Mouse (Mus musculus) neutrophil, adult 5-6 weeks (primary cell): ENCODE data around the gene Galk2. TPM values are rescaled to one million over a fixed set of nuclear protein-coding genes. Genes with fewer than 3 reads are reported as not detected.

Source experiments
- ATAC-seq: fragments of 151-379, 151-347 bp; 2 replicates; pipeline ENCODE4 v1.8.0; 2017; ENCODE audit warnings: mild to moderate bottlenecking, moderate TSS enrichment; ENCODE audit not compliant: insufficient number of reproducible peaks, poor library complexity, low FRiP score, severe bottlenecking; ENCODE audit errors: extremely low read depth
- total RNA-seq: library from RNA; stranded (forward); fragments of 200-1000 nt; gene quantifications from 2 replicates; pipeline ENCODE4 v1.2.3, GENCODE M21; 2017

Galk2 gene
- total RNA-seq, 1 experiment from 2014 or later: 28.9 TPM

- ATAC-seq: no peak
Observed at GRCm38 (mm10) chr2:125932734-125933133, 73.8 kb downstream of the Galk2 start.

GRCm38 (mm10) chr2:125933977-125934376, 75.1 kb downstream of the Galk2 start:
- ATAC-seq: no peak

GRCm38 (mm10) chr2:125936396-125936795, 77.5 kb downstream of the Galk2 start:
- no peak for ATAC-seq

- no peak for ATAC-seq
Observed at GRCm38 (mm10) chr2:125938993-125939642, 80.2 kb downstream of the Galk2 start.

GRCm38 (mm10) chr2:125941111-125941785, 82.3 kb downstream of the Galk2 start:
- ATAC-seq: no peak

GRCm38 (mm10) chr2:125943301-125943700, 84.4 kb downstream of the Galk2 start:
- no peak for ATAC-seq

- ATAC-seq: no peak
Observed at GRCm38 (mm10) chr2:125948195-125948594, 89.3 kb downstream of the Galk2 start.

- no peak for ATAC-seq
Observed at GRCm38 (mm10) chr2:125968811-125969210, 109.9 kb downstream of the Galk2 start.

- no peak for ATAC-seq
Observed at GRCm38 (mm10) chr2:125973207-125973606, 114.3 kb downstream of the Galk2 start.

GRCm38 (mm10) chr2:125975206-125975605, 116.3 kb downstream of the Galk2 start:
- ATAC-seq: no peak

- no peak for ATAC-seq
Observed at GRCm38 (mm10) chr2:125975808-125976345, 117.0 kb downstream of the Galk2 start.

GRCm38 (mm10) chr2:126002291-126002690, 143.4 kb downstream of the Galk2 start:
- ATAC-seq: no peak

- ATAC-seq: no peak
Observed at GRCm38 (mm10) chr2:126006088-126006487, 147.2 kb downstream of the Galk2 start.

- ATAC-seq: no peak
Observed at GRCm38 (mm10) chr2:126006742-126007141, 147.8 kb downstream of the Galk2 start.

- ATAC-seq: no peak
Observed at GRCm38 (mm10) chr2:126014989-126015710, 156.2 kb downstream of the Galk2 start.

- ATAC-seq: no peak
Observed at GRCm38 (mm10) chr2:126015763-126016473, 157.0 kb downstream of the Galk2 start.

GRCm38 (mm10) chr2:126031186-126031900, 172.4 kb downstream of the Galk2 start:
- no peak for ATAC-seq

- ATAC-seq: no peak
Observed at GRCm38 (mm10) chr2:126033114-126033972, 174.4 kb downstream of the Galk2 start.
